Mouse (Mus musculus) CH12.LX (cell line): ENCODE data around the gene Vldlr.

Experiments used
- BHLHE40 ChIP-seq: IDR thresholded peaks from 2 replicates; pipeline ENCODE4 v1.6.1; 2011; ENCODE audit warnings: mild to moderate bottlenecking, low read depth, low read length, improper control_type of control experiment
- CHD2 ChIP-seq: IDR thresholded peaks from 2 replicates; pipeline ENCODE4 v1.6.1; 2011; ENCODE audit warnings: low read length, improper control_type of control experiment
- CTCF ChIP-seq, 2 experiments: IDR thresholded peaks in 1 of 2; conservative IDR thresholded peaks in 1 of 2; 2 replicates each; pipeline ENCODE4 v1.5.1; 2011 to 2012; ENCODE audit warnings: low read depth in 2 of 2, low read length in 2 of 2, improper control_type of control experiment in 1 of 2, inconsistent platforms in 1 of 2, mild to moderate bottlenecking in 1 of 2, moderate library complexity in 1 of 2
- E2F4 ChIP-seq: IDR thresholded peaks from 2 replicates; pipeline ENCODE4 v1.6.1; 2011; ENCODE audit warnings: low read depth, low read length, improper control_type of control experiment; ENCODE audit not compliant: insufficient replicate concordance
- EP300 ChIP-seq: IDR thresholded peaks from 2 replicates; pipeline ENCODE4 v1.6.1; 2011; ENCODE audit warnings: low read length, improper control_type of control experiment
- GABPA ChIP-seq: IDR thresholded peaks from 2 replicates; pipeline ENCODE4 v1.6.1; 2012; ENCODE audit warnings: low read depth, low read length, improper control_type of control experiment, inconsistent platforms; ENCODE audit not compliant: insufficient replicate concordance
- HCFC1 ChIP-seq: IDR thresholded peaks from 2 replicates; pipeline ENCODE4 v1.6.1; 2012; ENCODE audit warnings: low read depth, mild to moderate bottlenecking, inconsistent platforms, low read length, improper control_type of control experiment
- JUN ChIP-seq: IDR thresholded peaks from 2 replicates; pipeline ENCODE4 v1.6.1; 2011; ENCODE audit warnings: low read depth, mild to moderate bottlenecking, low read length, improper control_type of control experiment, moderate library complexity; ENCODE audit not compliant: insufficient read depth
- MAFK ChIP-seq: IDR thresholded peaks from 2 replicates; pipeline ENCODE4 v1.6.1; 2011; ENCODE audit warnings: low read length, improper control_type of control experiment; ENCODE audit not compliant: insufficient replicate concordance
- MAX ChIP-seq: IDR thresholded peaks from 2 replicates; pipeline ENCODE4 v1.6.1; 2011; ENCODE audit warnings: low read length, improper control_type of control experiment
- MYC ChIP-seq: IDR thresholded peaks from 2 replicates; pipeline ENCODE4 v1.6.1; 2011; ENCODE audit warnings: low read depth, mild to moderate bottlenecking, improper control_type of control experiment, low read length
- PAX5 ChIP-seq: IDR thresholded peaks from 2 replicates; pipeline ENCODE4 v1.6.1; 2012; ENCODE audit warnings: low read length, inconsistent platforms, mixed read lengths
- POLR2A ChIP-seq: IDR thresholded peaks from 2 replicates; pipeline ENCODE4 v1.6.1; 2011; ENCODE audit warnings: low read depth, mild to moderate bottlenecking, improper control_type of control experiment, low read length
- POLR2AphosphoS2 ChIP-seq: IDR thresholded peaks from 2 replicates; pipeline ENCODE4 v1.6.1; 2011; ENCODE audit warnings: low read depth, low read length, improper control_type of control experiment

- TF ChIP-seq CHD2 (no peak), HCFC1 (no peak), CTCF (conservative IDR thresholded peaks at IDR 0.05 in 1 of 2, IDR thresholded peaks at IDR 0.05 in 1 of 2; ENCODE audit: low read depth in 2 of 2, low read length in 2 of 2) (no peak), E2F4 (no peak), MAX (no peak), GABPA (no peak), EP300 (no peak), PAX5 (no peak), MAFK (no peak), POLR2A (no peak), JUN (no peak), BHLHE40 (no peak), MYC (no peak), POLR2AphosphoS2 (no peak)
These were observed 35.7 kb upstream of the Vldlr start for GRCm38 (mm10) chr19:27180351-27181122.
